Mouse (Mus musculus) cerebellum, adult 9-10 months (tissue): ENCODE measurements at regions not wholly inside any gene's neighbourhood (a gene's known extent, or its start where the extent isn't known, plus 50 kb on each side); places are given as distances from the start of the nearest gene placed in this dataset.

Source experiments
- DNase-seq: peaks from one replicate; pipeline ENCODE4 v3.0.0; 2022

GRCm38 (mm10) chr7:115300241-115300640 is 556.7 kb downstream of the Insc start:
- no peak for DNase-seq

GRCm38 (mm10) chr7:115308377-115308776 is 564.9 kb downstream of the Insc start:
- DNase-seq = no peak

- no peak for DNase-seq
These were observed 567.1 kb downstream of the Insc start for GRCm38 (mm10) chr7:115310400-115311225.

- no peak for DNase-seq
These were observed 576.0 kb downstream of the Insc start for GRCm38 (mm10) chr7:115319504-115319903.

- no peak for DNase-seq
These were observed 579.5 kb downstream of the Insc start for GRCm38 (mm10) chr7:115322989-115323388.

GRCm38 (mm10) chr7:115328300-115328699 is 584.8 kb downstream of the Insc start:
- no peak for DNase-seq

GRCm38 (mm10) chr7:115331698-115332097 is 588.2 kb downstream of the Insc start:
- DNase-seq = no peak

- DNase-seq = peak; percentile 48
These were observed 589.6 kb downstream of the Insc start for GRCm38 (mm10) chr7:115333046-115333577.

- DNase-seq = peak; percentile 61
These were observed 591.6 kb downstream of the Insc start for GRCm38 (mm10) chr7:115335051-115335450.

GRCm38 (mm10) chr7:115340155-115340554 is 596.7 kb downstream of the Insc start:
- peak; percentile 15 for DNase-seq

GRCm38 (mm10) chr7:115341007-115341406 is 597.5 kb downstream of the Insc start:
- no peak for DNase-seq

- DNase-seq = no peak
These were observed 602.3 kb downstream of the Insc start for GRCm38 (mm10) chr7:115345749-115346148.

- no peak for DNase-seq
These were observed 615.2 kb downstream of the Insc start for GRCm38 (mm10) chr7:115358711-115359110.

GRCm38 (mm10) chr7:115360142-115360541 is 616.6 kb downstream of the Insc start:
- DNase-seq = no peak

- no peak for DNase-seq
These were observed 618.6 kb downstream of the Insc start for GRCm38 (mm10) chr7:115362117-115362516.

GRCm38 (mm10) chr7:115366910-115367309 is 623.4 kb downstream of the Insc start:
- peak; percentile 10 for DNase-seq

GRCm38 (mm10) chr7:115371143-115371542 is 627.6 kb downstream of the Insc start:
- DNase-seq = peak; percentile 2

- DNase-seq = no peak
These were observed 629.4 kb downstream of the Insc start for GRCm38 (mm10) chr7:115372921-115373320.

- no peak for DNase-seq
These were observed 630.5 kb downstream of the Insc start for GRCm38 (mm10) chr7:115373781-115374533.

- no peak for DNase-seq
These were observed 632.6 kb downstream of the Insc start for GRCm38 (mm10) chr7:115376067-115376466.

GRCm38 (mm10) chr7:115378836-115379235 is 635.3 kb downstream of the Insc start:
- DNase-seq = no peak

GRCm38 (mm10) chr7:115379600-115379999 is 636.1 kb downstream of the Insc start:
- no peak for DNase-seq

- DNase-seq = no peak
These were observed 637.6 kb downstream of the Insc start for GRCm38 (mm10) chr7:115380989-115381610.
